Mouse (Mus musculus) embryonic facial prominence, embryonic 11.5 days (tissue): ENCODE measurements at regions not wholly inside any gene's neighbourhood (a gene's known extent, or its start where the extent isn't known, plus 50 kb on each side); places are given as distances from the start of the nearest gene placed in this dataset.

Experiments
- ATAC-seq: fragments of 200-750 bp; cut with Nextera tagmentation; replicated peaks from 2 replicates; pipeline ENCODE4 v1.8.0; 2017; ENCODE audit warnings: low read depth; ENCODE audit not compliant: insufficient number of reproducible peaks, low FRiP score, low TSS enrichment
- DNase-seq: peaks from one replicate; pipeline ENCODE4 v3.0.0-alpha.2; 2015; ENCODE audit warnings: low spot score
- H3K27ac ChIP-seq: fragments of 300-500 bp; sonication (generic); replicated peaks from 2 replicates; pipeline ENCODE4 v1.5.1; 2014; ENCODE audit warnings: mild to moderate bottlenecking, low read depth, low read length, control low read depth
- H3K27me3 ChIP-seq: fragments of 300-500 bp; sonication (generic); 2 replicates; pipeline ENCODE4 v1.6.1; 2014; ENCODE audit warnings: mild to moderate bottlenecking, low read length, moderate library complexity, mixed read lengths; ENCODE audit not compliant: control insufficient read depth, insufficient read depth
- H3K36me3 ChIP-seq: fragments of 300-500 bp; sonication (generic); replicated peaks from 2 replicates; pipeline ENCODE4 v1.6.1; 2014; ENCODE audit warnings: low read depth, mild to moderate bottlenecking, low read length, moderate library complexity, mixed read lengths; ENCODE audit not compliant: control insufficient read depth, insufficient read depth
- H3K4me1 ChIP-seq: fragments of 300-500 bp; sonication (generic); 2 replicates; pipeline ENCODE4 v1.6.1; 2014; ENCODE audit warnings: low read length, mixed read lengths; ENCODE audit not compliant: control insufficient read depth, insufficient read depth
- H3K4me2 ChIP-seq: fragments of 300-500 bp; sonication (generic); 2 replicates; pipeline ENCODE4 v1.6.1; 2014; ENCODE audit warnings: low read depth, mild to moderate bottlenecking, control low read depth, low read length, moderate library complexity
- H3K4me3 ChIP-seq: fragments of 300-500 bp; sonication (generic); 2 replicates; pipeline ENCODE4 v1.5.1; 2014; ENCODE audit warnings: low read depth, low read length, control low read depth
- H3K9ac ChIP-seq: fragments of 300-500 bp; sonication (generic); replicated peaks from 2 replicates; pipeline ENCODE4 v1.6.1; 2014; ENCODE audit warnings: mild to moderate bottlenecking, control low read depth, low read length
- H3K9me3 ChIP-seq: fragments of 300-500 bp; sonication (generic); replicated peaks from 2 replicates; pipeline ENCODE4 v1.6.1; 2016; ENCODE audit warnings: mild to moderate bottlenecking, low read length, inconsistent platforms, mixed read lengths; ENCODE audit not compliant: control insufficient read depth
- WGBS: fragments of 180-500 bp; shearing (Covaris S2); extraction: QIAGEN DNeasy Blood & Tissue Kit; methylation state at CpG from one replicate; pipeline ENCODE4 v1.1.7; 2014; 5-methylcytosine and 5-hydroxymethylcytosine counted together

DNA sequence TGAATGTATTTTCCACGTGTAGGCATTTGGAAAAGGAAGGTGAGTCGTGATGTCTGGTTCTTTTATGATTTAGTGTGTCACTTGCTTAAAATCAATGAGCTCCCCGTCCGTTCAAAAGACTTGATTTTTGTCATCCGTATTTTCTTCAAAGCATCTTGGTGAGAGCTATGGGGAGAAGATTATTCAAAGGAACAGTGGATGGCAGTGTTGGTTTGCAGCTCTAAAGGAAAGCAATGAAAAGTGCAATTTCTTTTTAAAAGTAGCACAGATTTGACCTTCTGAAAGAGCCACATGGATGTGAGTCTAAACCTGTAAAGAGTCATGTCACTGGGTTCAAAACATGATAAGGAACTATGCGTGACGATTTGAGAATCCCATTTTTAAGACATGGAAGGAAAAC is 313.3 kb upstream of the BC052040 start:
- Histone ChIP-seq H3K27me3 (no peaks in the 10 kb centered on the region), H3K36me3 (no peaks in the 10 kb centered on the region), H3K9ac (no peak overlapping the region), H3K9me3 (no peaks in the 10 kb centered on the region), H3K27ac (no peak overlapping the region), H3K4me2 (no peak overlapping the region), H3K4me1 (no peaks in the 10 kb centered on the region), H3K4me3 (no peak overlapping the region)
- no peak for DNase-seq
- 86% methylated on average over 7 of the region's 7 CpGs for WGBS
- ATAC-seq, result no peak

DNA sequence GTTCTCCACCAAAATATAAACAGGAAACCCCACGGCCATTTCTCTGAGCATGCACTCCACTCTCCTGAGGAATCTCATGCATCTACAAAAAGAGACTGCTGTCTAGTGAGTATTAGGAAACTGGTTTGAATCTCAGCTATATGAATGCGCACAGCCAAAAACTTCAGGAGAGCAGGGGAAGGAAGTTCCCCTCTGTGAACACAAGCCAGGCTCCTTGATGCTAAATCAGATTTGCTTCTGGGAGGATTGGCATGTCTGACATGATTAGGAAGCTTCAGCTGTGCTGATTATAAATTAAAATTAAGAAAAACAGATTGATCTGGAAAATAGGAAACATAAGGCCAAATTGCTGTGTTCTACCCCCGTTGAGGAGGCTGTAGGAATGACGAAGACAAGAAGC is 304.1 kb upstream of the BC052040 start:
- 43% methylated on average over 4 of the region's 4 CpGs for WGBS
- Histone ChIP-seq H3K36me3 (no peaks in the 10 kb centered on the region), H3K4me2 (no peak overlapping the region), H3K9ac (no peak overlapping the region), H3K4me1 (no peaks in the 10 kb centered on the region), H3K27ac (no peak overlapping the region), H3K27me3 (no peaks in the 10 kb centered on the region), H3K4me3 (no peak overlapping the region), H3K9me3 (no peaks in the 10 kb centered on the region)
- DNase-seq, result peak; percentile 36
- ATAC-seq, result no peak

DNA sequence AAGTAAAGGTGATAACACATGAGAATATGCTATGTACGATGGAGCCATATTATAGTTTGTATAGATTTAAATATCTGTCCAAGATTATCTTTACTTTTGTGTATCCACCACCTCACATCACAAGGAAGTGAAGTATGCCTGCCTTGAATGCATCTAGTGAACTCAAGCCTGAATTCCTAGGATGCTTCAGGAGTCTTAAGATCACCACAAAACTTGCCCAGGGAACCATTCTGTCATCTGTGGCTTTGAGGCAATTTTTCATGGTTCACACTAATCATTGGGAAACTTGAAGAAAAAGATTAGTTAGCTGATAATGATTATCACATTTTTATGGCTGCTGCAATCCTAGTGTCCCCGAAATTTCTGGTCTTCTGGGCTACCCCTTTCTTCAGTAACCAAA is 288.5 kb upstream of the BC052040 start:
- H3K4me3 ChIP-seq, result no peak overlapping the region
- H3K9me3 ChIP-seq, result no peaks in the 10 kb centered on the region
- no peak for ATAC-seq

DNA sequence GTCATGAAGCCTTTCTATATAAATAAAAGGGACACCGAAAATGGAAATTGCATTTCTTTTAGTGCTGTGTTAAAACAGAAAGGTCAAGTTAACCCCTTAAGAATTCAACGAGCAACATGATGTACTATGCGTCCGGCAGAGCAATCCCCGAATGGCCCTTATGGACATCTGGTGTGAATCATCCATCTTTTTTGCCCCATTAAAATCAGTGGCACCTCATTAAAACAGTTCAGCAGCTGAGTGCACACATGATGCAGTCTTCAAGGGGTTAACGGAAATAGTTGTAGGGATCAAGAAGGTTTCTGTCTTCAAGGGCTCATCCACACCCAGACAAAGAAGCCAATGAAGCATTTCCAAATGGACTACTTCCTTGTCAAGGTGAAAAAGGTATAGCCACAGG is 284.1 kb upstream of the BC052040 start:
- no peak for DNase-seq
- no peaks in the 10 kb centered on the region for H3K36me3 ChIP-seq
- ATAC-seq, result no peak
- no peak overlapping the region for H3K4me3 ChIP-seq
- WGBS, result 73% methylated on average over 6 of the region's 6 CpGs
- no peaks in the 10 kb centered on the region for H3K27me3 ChIP-seq
- no peak overlapping the region for H3K27ac ChIP-seq
- H3K9ac ChIP-seq, result no peak overlapping the region
- H3K9me3 ChIP-seq, result no peaks in the 10 kb centered on the region
- H3K4me2 ChIP-seq, result no peak overlapping the region
- no peaks in the 10 kb centered on the region for H3K4me1 ChIP-seq

More for the DNA sequence above, 288.5 kb upstream of the BC052040 start:
- Histone ChIP-seq H3K27ac (no peak overlapping the region), H3K4me1 (no peaks in the 10 kb centered on the region), H3K36me3 (no peaks in the 10 kb centered on the region), H3K4me2 (no peak overlapping the region), H3K27me3 (no peaks in the 10 kb centered on the region), H3K9ac (no peak overlapping the region)
- WGBS, result 78% methylated on average over 2 of the region's 2 CpGs
- DNase-seq, result no peak

DNA sequence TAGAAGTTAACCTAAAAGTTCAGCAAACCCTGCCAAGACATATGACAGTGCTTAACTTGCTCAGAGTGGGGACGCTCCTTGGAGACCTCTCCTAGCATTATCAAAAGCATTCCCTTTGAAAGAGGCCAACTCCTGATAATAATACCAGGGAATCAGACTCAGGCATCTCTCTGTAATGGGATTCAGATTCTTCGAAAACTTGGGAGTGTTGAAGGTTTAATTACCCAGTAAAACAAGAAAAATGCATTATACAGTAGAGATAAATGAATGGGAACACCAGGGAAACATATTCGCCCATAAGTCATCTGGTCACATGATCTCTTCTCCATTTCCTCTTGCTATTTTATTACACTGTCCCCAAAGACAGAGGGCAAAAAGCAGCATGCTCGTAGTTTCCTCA is 274.3 kb upstream of the BC052040 start:
- Histone ChIP-seq H3K9ac (no peak overlapping the region), H3K4me1 (no peaks in the 10 kb centered on the region), H3K27me3 (no peaks in the 10 kb centered on the region), H3K4me3 (no peak overlapping the region), H3K9me3 (no peaks in the 10 kb centered on the region), H3K4me2 (no peak overlapping the region), H3K27ac (no peak overlapping the region), H3K36me3 (no peaks in the 10 kb centered on the region)
- 62% methylated on average over 4 of the region's 4 CpGs for WGBS
- ATAC-seq (no peak), DNase-seq (no peak)

DNA sequence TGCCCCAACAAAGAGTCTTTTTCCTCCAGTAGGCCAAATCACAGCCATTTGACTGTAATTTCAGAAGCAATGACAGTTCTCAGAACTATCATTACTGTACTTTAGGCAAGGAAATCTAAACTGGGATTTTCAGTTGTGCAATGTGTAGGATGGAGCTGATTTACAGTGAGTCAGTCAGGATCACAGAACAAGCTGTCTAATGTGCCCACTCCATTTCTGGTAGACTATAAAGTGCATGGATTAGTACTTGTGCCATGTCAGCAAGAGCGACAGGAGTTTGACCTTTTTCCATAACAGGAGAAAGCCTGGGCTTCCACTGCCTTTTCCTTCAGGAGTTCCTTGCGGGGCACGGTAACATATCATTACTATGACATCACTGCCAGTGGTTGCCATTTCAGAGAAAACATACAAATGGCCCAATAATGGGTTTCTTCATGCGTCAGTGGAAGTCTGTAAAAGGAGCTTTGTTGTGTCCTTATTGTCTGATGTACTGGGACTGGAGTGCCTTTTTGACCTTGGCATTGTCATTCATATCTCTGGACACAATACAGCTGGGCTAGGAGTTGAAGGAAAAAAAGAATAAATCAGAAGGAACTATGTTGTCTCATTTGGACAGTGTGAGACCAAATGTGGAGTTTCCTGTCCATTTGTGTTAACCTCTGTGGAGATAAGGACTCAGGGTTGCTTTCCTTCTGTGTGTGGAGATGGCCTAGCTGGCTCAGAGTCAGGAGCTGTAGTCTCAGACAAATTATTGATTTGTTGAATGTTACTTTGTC is 271.5 kb upstream of the BC052040 start:
- no peak for DNase-seq
- Histone ChIP-seq H3K9ac (no peak overlapping the region), H3K36me3 (no peaks in the 10 kb centered on the region), H3K9me3 (no peaks in the 10 kb centered on the region), H3K4me2 (no peak overlapping the region), H3K4me3 (no peak overlapping the region), H3K27ac (no peak overlapping the region), H3K4me1 (no peaks in the 10 kb centered on the region), H3K27me3 (no peaks in the 10 kb centered on the region)
- WGBS, result 66% methylated on average over 4 of the region's 4 CpGs
- no peak for ATAC-seq

DNA sequence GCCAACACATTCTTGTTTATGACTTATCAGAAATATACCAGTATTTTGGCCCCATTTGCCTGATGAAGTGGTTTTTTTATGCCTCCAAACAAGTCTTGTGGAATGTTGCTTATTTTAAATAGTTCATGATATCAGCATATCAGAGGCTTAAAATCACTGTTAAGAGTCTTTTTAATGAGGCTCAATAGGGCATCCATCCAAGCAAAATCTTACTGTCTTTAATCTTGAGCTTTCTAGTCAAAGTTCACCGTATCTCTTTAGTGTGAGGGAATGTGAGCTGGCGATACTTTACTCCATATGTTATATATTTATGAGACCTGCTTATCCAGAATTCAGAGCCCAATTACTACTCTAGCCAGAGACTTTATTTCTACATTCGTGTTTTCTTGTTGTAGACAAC is 263.0 kb upstream of the BC052040 start:
- ATAC-seq (no peak), DNase-seq (no peak)
- Histone ChIP-seq H3K27ac (no peak overlapping the region), H3K4me3 (no peak overlapping the region), H3K36me3 (no peaks in the 10 kb centered on the region), H3K27me3 (no peaks in the 10 kb centered on the region), H3K9me3 (no peaks in the 10 kb centered on the region), H3K9ac (no peak overlapping the region), H3K4me1 (no peaks in the 10 kb centered on the region), H3K4me2 (no peak overlapping the region)
- 75% methylated on average over 3 of the region's 3 CpGs for WGBS

DNA sequence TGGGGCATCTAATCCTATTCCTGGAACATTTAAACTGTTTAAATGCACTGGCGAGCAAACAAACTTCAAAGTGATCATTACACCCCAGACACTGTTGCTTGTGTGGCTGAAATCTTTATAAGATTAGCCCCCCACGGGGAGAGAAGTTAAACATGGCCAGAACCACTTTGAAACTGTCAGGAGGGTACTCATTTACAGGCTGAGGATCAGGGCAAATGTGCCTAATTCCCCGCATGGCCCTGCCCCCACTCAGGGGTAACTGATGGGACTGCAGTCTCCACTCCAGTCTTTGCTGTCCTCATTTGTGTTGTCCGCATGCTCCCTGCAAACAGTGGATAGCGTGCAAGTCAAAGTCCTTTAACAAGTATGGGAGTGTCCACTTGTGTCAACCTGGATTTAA is 258.9 kb upstream of the BC052040 start:
- WGBS, result 34% methylated on average over 5 of the region's 5 CpGs
- no peak for DNase-seq
- no peak overlapping the region for H3K4me3 ChIP-seq
- no peaks in the 10 kb centered on the region for H3K4me1 ChIP-seq
- H3K4me2 ChIP-seq, result no peak overlapping the region
- H3K27me3 ChIP-seq, result no peaks in the 10 kb centered on the region
- no peaks in the 10 kb centered on the region for H3K9me3 ChIP-seq
- ATAC-seq, result no peak
- no peak overlapping the region for H3K27ac ChIP-seq
- no peak overlapping the region for H3K9ac ChIP-seq
- H3K36me3 ChIP-seq, result no peaks in the 10 kb centered on the region
